Mouse (Mus musculus): Measurements from ENCODE around the gene Ccdc106.

GRCm38 (mm10) chr7:5074984-5075383 lies 54.6 kb downstream of the Ccdc106 start:
- no peak for TF ChIP-seq CTCF (IDR thresholded peaks at IDR 0.05; ENCODE audit: low read depth, low read length)
- TF ChIP-seq POLR2A (IDR thresholded peaks at IDR 0.05; ENCODE audit: extremely low read depth, insufficient read depth, low read length), result no peak
